Mouse (Mus musculus): ENCODE measurements around the gene Birc7.
A peak's percentile ranks its signal among the peaks of the same experiment; 100 is the strongest.

The Birc7 gene

DNA sequence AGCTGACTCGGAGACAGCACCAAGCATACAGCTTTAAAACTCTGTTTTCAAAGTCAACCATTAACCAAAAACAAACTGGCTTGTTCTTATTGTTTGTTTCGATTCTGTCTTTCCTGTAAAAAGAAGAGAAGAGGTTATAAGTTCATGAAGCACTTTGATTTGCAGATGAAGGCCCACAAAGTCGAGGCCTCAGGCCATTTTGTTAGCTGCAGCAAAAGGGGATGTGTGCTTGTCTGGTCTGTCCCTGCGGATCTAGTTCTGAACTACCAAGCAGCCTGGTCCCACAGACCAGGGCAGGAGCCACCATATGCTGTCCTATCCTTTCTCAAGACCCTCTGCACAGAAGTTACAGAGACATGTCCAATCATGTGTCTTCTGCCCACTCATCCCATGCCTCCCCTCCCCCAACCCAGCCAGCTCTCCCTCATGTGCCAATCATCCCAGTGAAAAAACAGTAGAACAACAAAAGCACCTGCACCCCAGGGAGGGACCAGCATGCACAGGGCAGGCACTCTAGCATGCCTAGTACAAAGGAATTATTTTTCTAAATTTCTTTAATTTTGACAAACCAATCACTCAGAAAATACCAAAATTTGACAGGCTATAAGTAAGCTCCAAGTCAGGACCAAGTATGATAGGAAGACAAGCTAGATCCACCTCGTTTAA lies 23.1 kb upstream of the Birc7 start:
- DNase-seq (ENCODE audit: low read depth, low spot score) = no peak

DNA sequence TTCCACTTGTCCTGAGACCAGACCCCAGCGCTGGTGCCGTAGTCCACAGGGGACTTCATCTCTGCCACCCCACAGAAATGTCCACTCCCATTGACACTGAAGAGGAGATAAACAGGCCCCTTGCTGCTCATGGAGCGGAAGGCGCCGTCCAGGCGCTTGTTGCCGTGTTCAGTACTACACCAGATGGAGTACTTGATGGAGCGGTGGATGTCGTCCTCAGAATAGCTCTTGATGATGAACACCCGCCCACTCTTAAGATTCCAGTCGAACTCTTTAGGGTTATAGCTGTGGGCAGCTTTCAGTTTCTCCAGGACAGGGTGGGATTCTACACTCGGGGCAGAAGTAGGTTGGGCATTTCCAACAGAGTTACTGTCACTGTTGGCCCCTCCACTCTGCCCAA lies 17.9 kb upstream of the Birc7 start:
- DNase-seq (ENCODE audit: low read depth, low spot score) = no peak

DNA sequence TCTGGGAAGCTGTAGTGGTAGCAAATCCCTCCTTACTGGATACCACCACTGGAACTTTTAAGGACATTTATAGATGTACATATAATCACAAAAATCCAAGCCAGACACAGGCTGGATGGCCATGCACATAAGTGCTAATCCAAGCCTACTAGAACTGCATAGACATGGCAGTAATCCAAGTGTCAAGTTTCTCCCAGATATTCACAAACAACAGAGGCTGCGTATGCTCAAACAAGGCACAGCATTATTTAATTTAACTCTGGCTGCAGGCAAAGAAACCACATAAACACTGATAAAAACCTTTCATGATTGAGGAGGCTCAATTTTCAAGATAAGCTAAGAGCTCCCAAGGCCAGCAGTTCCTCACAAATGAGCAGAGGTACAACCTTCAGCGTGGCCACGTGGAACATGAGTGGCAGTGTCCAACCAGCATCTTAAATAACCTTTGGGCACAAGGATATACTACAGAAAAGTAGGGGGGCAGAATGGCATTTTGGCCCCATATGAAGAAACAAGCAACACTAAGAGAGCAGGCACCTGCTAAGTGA lies 12.9 kb upstream of the Birc7 start:
- no peak for DNase-seq (ENCODE audit: low read depth, low spot score)

DNA sequence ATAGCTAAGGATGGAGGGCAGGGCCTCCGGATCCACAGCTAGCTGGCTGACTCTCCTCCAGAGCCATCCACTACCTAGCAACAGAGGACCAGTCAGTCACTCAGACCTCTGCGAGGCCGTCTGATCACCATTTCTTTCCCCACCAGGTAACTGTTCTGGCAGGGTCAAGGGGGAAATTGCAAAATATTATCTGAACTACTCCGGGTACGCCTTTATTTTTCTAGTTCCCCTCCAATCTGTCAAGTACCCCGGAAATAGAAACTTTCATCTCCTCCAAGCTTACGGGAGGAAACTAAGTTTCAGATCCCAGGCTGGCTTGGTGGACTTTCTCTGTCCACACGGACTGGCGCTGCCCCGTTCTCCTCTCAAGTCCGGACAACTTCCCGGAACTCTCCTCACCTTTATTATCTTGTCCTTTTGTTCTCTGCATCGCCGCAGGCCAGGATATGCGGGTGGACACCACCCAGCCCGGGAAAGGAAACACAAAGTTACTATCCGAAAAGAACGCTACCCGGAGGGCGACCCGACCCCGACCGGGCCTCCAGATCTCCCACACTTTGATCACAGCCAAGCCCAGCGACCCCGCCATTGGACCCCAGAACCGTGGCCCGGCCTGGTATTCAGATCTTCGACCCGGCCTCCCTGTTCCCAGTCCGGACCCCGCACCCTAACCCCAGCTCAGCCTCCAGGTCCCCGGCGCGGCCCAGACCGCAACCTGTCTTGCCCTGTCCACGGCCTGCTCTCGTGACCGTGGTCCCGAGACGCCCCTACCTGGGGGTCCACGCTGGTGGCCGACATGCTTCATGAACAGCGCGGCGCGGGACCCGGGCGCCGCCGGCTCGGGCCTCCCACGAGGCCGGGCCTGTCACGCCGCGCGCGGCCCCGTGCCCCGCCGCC lies 8.7 kb upstream of the Birc7 start:
- no peak for DNase-seq (ENCODE audit: low read depth, low spot score)

DNA sequence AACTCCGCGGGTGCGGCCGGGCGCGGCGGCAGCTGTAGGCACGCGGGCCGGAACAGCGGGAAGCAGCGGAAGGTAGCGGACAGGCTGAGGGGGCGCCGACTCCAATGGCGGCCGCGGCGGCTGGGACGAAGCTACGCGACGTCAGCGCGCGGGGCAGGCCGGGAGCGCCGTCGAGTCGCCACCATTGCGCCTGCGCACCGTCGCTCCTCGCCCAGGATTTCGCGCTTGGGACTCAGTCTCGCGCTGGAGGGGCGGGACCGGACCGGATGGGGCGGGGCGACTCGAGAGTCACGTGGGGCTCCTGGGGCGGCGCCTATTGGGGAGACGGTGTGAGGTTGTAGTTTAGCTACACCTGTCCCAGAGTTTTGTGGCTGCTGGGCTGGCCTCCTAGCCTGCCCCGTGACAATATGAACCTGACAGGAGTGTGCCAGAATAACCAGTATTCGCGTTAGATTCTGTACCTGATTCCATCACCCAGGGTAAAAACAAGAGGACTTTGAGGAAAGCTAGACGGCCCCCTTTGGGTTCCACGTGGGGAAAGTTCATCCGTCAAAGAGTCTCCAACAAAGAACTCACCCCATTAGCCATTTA lies 7.9 kb upstream of the Birc7 start, which contains the start of gene Ythdf1:
Gene Ythdf1, minus strand, starts transcription at position 140 of the 591 bp plus-strand sequence.
- DNase-seq (ENCODE audit: low read depth, low spot score) = peak; percentile 93

DNA sequence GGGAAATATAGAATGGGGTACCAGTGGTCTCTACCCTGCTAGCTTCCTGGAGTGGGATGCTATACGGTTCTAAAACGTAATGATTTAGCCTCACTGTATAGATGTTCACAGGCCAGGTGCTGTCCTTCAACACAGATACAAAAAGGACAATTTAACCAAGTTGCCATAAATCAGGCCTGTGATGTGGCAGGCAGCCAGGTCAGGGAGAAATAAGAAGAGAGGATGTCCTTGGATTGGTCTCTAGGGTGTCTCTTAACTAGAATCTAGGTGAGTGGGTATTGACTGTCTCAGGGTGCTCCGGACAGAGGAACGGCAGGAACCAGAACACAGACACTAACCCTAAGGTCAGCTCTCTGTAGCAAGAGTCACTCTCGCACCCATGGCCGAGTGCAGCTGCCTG lies 6.1 kb upstream of the Birc7 start:
- no peak for DNase-seq (ENCODE audit: low read depth, low spot score)

DNA sequence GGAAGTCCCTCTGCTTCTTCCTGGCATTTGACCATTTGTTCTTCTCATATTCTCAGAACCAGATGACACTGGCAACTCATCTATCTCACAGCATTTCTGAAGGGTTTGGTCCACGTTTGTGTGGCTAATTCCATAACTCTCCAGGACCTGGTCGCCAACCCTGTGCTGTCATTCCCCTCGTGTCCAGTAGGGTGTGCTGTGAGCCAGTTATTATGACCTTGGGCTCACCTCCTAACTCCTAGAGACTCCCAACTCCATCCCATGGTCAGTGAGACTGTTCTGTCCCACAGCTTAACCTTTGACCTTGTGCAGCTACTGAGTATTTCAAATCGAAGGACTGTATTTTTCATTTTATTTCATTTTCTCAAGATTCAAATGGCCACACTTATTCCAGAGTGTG lies 3.6 kb upstream of the Birc7 start:
- DNase-seq (ENCODE audit: low read depth, low spot score) = peak; percentile 73

DNA sequence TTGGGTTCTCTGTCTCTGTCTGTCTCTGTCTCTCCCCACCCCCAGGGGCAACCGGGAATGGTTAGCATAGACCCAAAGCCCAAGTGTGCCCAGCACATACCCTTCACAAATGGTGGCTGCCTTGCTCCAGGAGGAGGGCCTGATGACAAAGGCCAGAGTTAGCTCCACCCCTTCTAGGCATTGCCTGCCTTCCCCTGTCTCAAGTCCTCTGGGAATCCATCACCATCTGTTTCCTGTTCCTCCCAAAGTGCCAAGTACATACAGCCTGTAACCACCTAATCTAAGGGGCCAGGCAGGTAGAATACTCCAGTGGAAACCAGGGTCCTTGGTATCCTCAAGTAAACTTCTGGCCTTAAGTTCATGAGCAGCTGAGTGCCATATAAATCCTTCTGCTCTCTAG lies 3.6 kb downstream of the Birc7 start:
- no peak for DNase-seq (ENCODE audit: low read depth, low spot score)

DNA sequence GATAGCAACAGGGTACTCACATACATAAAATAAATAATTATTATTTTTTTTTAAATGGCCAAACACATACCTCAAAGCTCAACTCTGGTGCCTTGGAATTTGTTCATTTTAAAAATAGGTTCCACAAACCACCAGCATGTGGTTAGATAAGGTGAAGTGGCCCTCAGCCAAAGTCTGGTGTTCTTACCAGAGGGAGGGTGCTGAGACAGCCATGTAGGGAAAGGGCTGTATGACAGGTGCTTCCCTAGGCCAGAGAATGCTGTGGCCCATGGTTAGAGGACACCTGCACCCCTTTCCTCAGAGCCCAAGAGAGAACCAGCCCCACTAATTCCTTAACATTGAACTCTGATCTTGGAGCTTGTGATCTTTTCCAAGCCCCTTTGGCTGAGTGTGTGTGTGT lies 11.4 kb downstream of the Birc7 start:
- no peak for DNase-seq (ENCODE audit: low read depth, low spot score)

DNA sequence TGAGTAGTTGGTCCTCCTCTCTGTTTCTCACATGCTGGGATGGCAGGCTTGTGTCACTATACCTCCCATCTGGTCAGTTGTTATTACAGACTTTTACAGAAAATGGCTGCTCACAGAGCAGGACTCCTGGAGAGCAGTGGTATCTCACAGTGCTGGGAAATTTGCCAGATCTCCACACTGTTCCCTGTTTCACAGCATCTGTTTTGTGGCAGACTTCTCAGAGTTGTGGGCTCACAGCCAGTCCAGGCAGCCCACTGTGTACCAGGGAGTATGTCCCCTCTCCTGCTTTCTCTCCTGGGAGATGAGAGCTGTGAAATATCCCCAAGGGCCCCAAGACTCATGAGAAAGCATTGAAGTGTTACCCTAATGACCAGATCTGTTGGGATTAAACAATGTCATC lies 13.0 kb downstream of the Birc7 start:
- DNase-seq (ENCODE audit: low read depth, low spot score) = no peak

DNA sequence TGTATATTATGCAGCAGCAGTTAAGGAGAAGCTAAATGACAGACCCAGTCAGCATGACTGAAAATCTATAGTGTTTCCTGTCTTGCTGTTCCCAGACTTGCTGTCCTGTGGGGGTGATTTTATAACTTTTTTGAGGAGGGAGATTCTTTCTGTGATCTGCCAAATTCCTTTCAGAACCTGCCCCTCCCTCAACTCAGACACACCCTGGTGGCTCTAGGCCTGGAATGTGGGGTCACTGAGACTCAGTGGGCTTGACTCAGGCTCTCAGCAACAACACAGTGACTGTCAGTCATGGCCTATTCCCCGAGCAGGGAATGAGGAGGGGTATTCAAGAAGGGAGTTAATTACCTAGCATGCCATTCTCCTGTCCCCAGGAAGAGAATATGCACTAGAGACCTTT lies 21.1 kb downstream of the Birc7 start:
- no peak for DNase-seq (ENCODE audit: low read depth, low spot score)

DNA sequence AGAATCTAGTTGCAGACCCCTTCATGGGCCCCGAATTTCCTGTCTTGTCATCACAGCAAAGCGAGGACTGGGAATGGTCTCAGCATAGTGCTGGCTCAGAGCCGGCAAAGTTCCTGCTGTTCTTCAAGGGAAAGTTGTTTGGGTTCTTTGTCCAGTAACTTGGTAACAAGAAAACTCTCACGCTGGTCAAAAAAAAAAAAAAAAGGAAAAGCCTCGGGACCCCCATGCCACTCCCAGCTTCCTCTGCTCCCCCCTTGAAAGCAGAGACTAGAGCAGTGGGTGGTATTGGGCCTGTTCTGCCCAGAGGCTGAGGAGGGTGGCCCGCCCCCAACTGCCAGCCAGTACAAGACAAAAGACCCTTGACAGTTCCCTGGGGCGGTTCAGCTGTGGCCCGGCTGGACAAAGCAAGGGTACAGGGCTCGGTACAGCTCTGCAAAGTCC lies 23.9 kb downstream of the Birc7 start:
- no peak for DNase-seq (ENCODE audit: low read depth, low spot score)

DNA sequence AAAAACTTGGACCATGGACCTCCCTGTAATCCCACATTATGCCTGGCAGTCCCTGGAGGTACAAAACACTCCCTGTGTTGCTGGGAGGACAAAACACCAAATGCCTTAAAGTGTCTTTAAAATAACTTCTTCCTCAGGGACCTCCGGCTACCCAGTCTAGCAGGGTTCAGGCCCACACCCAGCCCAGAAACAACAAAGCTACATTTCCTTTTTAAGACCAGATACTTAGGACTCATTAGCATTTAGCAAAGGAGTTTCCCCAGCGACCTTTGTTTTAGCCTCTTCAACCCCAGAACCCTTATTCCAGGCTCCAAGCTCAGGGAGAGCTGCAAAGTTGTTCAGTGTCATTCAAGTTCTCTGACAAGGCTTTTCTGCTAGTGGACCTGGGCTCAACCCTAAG lies 24.8 kb downstream of the Birc7 start:
- DNase-seq (ENCODE audit: low read depth, low spot score) = no peak

DNA sequence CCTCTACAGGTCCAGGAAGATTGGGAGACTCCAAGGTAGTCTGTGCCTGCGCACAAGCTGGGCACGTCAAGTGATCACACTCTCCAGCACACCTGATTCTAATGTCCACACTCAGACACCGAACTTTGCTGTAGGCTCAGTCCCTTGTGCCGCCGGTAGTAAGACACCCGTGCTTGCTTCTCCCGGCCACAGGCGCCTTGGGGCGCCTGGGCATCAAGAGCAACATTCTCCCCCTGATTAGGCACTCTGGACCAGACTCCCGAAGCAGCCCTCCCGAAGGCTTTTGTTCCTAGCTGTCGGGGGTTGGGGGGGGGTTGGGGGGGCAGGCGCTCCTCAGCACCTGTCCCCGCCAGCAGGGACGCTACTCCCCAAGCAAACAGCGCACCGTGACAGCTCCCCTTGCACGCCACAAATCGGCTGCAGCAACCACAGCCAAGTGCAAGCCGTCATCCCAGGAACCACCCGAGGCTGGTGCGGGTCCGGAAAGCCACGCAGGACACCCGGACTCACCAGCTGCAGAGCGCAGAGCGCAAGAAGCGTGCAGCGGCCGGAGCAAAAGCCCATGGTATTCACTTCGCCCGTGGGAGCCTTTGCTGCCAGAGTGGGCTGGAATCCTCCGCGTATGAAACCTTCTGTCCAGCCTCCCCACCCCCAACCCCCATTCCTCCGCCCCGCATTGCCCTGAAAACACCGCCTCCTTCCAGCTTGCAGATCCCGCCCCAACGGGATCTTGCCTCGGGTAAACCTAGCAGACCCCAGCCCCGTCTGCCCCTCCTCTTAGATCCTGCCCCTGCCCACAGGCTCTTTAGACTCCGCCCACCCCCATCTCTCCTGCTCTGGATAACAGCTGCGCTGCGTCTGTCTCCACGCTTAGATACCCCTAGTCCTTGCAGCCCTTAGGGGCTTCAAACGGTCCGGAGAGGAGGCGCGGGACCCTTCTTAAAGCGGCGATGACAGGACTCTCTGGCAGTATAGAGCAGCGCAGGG lies 25.5 kb downstream of the Birc7 start, which contains the start of gene Nkain4:
Gene Nkain4, minus strand, starts transcription at position 639 of the 987 bp plus-strand sequence.
- DNase-seq (ENCODE audit: low read depth, low spot score) = peak; percentile 61

DNA sequence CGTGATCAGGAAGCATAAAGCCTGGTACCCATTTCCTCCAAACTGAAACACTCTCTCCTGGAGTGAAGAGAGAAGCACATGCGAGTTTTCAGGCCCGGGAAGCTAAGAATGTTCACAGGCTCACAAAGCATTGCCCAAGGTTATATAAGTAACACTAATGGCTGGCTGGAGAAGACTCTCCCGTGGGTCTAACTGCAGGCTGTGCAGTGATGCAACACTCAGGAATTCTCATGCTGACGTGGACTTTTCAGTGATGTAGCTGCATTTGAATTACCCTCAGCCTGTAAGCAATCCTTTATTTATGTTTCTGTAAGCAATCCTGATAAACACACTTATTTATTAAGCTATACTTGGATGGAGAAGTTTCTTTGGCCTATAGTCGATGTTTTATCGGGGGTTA lies 30.8 kb downstream of the Birc7 start:
- no peak for DNase-seq (ENCODE audit: low read depth, low spot score)

DNA sequence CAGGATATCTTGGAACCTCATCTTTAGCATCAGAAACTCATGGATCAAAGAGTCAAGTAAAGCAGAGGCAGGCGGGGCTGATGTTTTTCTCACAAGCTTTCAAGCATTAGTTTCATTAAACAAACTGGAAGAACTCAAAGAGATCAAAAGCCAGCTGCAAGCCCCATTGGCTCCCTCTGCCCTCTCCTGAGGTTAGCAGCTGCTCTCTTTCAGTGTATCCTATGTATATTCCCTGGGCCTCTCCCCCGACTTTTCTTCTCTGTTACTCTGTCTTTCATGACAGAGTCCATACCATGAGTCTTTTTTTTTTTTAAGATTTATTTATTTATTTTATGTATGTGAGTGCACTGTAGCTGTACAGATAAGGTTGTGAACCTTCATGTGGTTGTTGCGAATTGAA lies 31.4 kb downstream of the Birc7 start:
- no peak for DNase-seq (ENCODE audit: low read depth, low spot score)

DNA sequence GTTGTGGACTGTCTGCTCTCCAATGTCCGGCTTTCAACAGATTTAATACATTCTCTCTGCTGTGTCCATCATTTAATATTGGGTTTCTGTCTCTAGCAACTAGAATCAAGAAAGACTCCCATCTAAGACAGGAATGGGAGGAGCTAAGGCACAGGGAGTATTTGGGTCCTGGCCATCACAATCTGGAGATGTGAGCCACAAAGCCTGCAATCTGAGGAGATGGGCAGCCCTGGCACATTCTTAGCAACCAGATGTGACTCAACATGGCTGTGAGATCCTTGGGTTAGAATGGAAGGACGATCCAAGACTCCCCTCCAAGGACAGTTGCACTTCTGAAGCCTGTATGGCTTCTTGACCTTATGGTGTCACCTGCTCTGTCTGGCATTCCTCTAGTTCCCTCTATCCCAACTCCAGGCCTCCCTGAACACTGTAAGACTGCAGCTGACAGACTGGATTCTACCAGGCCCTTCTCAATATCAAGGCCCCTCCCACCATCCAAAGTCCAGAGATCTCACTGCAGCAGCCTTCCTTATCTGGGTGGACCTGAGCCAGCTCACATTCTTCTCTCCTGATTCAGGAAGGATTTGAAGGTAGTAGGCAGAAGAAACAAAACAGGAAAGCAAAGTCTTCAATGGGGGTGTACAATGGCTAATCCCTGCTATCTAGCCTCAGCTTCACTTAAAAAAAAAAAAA lies 33.9 kb downstream of the Birc7 start:
- no peak for DNase-seq (ENCODE audit: low read depth, low spot score)

DNA sequence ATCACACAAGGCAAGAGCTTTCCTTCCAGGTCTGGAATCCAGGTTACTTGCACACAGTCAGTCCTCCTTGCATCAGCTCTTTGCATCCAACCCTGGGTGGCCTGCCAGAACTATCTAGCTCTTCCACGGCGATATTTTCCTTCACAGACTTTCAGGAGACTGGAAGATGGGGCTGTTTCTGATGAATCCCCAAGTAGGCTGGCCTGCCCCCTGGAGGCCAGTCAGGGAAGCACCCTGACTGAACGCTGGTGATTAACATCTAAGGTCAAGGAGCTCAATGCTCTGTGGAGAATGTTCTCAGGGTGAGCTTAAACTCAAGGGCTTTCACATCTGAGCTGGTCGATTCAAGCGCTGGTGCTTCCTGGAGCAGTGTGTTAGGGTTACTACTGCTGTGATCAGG lies 35.1 kb downstream of the Birc7 start:
- DNase-seq (ENCODE audit: low read depth, low spot score) = peak; percentile 70

DNA sequence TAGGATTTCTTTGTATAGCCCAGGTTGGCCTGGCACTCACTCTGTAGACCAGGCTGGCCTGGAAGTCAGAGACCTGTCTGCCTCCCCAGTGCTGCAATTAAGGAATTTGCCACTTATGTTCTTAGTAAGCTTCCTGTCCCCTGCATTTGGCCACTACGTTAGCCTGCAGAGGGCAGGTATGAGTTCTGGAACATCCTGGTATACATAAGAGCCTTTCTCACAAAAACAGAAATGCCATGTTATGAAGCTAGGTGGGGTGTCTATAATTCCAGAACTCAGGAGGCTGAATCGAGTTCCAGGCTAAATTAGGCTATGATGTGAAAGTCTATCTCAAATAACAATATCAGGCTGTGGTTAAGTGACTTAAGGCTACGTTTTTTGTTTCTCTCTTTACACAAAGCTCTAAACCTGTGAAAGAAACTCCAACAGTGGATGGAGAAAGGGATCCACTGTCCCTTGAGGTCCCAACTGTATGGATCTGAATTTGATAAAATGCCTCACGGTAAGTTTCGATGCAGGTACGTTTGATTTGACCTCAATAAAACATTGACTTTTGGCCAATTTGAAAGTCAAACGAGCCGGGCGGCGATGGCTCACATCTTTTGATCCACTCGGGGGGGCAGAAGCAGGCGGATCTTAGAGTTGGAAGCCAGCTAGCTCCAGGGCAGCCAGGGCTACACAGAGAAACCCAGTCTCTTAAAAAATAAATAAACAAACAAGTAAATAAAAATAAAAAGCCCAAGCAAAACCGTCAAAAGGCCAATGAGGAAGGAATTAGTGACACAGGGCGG lies 37.5 kb downstream of the Birc7 start:
- no peak for DNase-seq (ENCODE audit: low read depth, low spot score)
